Mouse (Mus musculus) right cerebral cortex, adult 2 months (tissue): ENCODE data around the gene Wdr89.
"Not testable (repeated sequence)": the region's sequence is repeated elsewhere in the genome, so short reads cannot be mapped to it uniquely, and the experiment has no call there.

Experiments used
- DNase-seq, 2 experiments: peaks; one replicate each; pipeline ENCODE4 v3.0.0; 2021 to 2022; ENCODE audit warnings: low spot score in 2 of 2

Wdr89 gene

DNA sequence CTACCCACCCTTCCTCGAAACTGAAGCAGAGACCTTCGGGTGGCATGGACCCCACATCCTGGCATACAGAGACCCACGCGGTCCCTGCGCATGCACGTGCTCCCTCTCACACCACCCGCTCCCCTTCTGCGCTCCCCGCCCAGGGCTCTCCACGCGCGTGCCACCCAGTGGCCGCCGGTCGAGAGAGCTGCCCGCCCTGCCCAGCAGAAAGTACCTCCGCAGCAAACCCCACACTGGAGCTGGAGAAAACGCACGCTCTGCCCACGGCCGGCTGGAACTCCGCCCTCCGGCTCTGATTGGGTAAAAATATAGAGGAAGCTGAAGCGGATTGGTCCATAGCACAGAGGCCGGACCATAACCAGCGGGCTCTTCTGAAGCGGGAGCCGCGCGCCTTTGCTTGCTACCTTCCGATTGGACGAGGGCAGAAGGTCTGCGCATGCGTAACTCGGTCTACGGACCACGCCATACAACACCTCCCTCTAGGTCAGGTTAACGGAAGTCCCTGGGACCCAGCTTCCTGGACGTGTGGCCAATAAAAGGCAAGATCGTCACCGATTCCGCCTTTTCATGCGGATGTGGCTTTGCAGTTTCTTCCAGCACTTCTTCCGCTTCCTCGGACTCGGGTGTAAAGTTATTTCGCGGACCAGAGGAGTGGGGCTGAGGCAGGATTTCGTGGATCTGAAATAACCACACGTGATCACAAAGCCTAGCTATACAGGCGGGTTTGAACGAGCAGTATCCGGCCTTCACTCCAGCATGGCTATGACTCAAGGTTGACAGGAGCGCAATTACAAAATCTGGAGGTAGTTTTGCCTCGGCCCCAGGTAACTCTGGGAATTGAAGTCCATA lies at the start of gene Wdr89:
Wdr89 (minus strand) TSS at position 280 of the 849 bp plus-strand sequence.
- DNase-seq: peak; percentile 99 to 100

DNA sequence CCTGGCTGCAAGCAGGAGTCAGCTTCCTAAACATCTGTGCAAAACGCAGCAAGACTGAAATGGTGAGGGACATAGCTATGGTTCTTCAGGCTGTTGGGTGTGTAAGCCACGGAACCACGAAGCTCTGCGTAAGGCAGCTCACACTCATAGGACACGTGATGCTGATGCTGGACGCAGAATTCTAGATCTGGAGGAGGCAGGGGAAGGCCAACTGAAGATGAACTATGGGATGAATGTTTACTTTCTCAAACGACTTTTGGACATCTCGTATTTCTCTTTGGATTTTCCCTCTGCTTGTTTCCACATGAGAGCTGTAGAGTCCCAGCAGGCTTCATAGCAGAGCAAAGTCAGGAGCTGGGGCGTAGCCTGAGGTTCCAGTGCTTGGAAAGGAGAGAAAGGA lies 44.3 kb upstream of the Wdr89 start:
- DNase-seq: no peak

DNA sequence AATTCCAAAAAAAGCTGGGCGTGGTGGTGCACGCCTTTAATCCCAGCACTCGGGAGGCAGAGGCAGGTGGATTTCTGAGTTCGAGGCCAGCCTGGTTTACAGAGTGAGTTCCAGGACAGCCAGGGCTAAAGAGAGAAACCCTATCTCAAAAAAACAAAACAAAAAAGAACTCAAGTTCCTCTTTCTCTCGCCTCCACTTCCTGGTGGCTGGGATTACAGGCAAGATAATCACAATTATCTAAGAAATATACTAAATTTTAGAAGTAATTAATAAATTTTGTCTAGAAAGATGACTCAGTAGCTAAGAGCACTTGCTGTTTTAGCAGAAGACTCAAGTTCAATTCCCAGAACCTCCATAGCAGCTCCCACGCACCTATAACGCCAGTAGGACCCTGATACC lies 43.6 kb upstream of the Wdr89 start:
- not testable (repeated sequence) for DNase-seq

DNA sequence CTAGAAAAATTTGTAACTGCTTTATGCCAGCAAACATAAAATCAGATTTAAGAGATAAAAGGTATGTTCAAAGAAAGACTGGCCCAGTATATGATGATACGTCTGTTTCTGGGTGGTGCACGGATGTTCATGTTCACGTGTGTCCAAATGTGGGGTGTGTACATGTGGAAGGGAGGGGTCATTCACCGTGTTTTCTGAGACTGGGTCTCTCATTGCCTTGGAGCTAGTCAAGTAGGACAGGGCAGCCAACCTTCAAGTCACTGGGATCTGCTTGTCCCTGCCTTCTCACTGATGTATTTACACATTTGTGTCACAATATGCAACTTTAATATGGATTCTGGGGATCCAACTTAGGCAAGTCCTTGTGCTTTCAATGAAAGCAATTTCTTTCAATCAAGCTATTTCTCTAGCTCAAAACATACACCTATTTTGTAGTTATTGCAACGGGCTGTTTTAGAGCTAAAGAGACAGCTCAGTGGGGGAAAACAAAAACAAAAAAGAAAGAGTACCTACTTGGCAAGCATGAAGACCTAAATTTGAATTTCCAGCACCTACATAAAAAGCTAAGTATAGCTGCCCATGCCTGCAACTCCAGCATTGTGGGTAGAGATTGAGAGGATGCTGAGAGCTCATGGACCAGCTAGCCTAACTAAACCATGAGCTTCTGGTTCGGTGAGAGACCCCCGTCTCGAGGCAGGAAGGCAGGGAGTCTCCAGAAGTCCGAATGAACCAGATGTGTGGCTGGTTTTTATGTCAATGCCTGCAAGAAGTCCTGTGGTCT lies 41.4 kb upstream of the Wdr89 start:
- DNase-seq: no peak

DNA sequence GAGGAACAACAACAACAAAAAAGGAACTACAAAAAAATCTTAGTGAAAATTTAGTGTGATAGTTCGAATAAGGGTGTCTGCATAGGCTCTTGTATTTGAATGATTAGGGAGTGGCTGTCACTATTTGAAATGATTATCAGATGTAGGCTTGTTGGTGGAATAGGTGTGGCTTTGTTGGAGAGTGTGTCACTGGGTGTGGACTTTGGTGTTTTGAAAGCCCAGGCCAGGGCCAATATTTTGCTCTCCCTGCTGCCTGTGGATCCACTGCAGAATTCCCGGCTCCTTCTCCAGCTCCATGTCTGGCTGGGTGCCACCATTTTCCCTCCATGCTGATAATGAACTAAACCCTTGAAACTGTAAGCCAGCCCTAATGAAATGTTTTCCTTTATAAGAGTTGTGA lies 40.2 kb upstream of the Wdr89 start:
- no peak for DNase-seq

DNA sequence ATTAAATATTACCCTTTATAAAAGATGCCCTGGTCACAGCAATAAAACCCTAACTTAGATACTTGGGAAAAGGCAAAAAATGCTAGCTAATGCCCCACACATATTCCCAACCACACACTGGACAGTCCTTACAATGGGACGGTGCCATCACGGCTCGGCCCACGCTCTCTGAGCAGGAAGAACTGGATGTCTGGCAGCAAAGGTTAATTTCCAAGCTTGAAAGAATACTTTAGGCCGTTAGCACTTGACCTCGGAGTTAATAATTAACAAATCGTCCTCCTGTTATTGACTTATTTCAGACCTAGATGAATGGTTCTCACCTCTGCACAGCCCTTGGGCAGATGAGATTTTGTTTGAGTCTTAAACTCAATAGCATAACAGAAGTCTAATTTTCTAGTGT lies 37.3 kb upstream of the Wdr89 start:
- no peak for DNase-seq

DNA sequence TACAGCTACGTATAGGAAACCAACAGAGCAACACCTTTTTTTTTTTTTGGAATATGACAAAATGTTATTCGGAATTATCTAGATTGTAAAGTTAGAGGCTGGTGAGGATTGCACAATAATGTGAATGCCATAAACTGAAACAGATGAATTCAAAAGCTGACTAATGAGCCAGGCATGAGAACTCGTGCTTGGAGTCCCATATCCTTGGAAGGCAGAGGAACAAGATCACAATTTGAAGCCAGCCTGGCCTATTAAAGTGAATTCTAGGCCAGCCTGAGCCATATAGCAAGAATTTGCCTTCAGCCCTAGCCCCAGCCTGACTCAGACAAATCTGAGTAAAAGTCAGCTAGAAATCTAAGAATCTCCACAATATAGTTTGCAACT lies 33.4 kb upstream of the Wdr89 start:
- DNase-seq: no peak

DNA sequence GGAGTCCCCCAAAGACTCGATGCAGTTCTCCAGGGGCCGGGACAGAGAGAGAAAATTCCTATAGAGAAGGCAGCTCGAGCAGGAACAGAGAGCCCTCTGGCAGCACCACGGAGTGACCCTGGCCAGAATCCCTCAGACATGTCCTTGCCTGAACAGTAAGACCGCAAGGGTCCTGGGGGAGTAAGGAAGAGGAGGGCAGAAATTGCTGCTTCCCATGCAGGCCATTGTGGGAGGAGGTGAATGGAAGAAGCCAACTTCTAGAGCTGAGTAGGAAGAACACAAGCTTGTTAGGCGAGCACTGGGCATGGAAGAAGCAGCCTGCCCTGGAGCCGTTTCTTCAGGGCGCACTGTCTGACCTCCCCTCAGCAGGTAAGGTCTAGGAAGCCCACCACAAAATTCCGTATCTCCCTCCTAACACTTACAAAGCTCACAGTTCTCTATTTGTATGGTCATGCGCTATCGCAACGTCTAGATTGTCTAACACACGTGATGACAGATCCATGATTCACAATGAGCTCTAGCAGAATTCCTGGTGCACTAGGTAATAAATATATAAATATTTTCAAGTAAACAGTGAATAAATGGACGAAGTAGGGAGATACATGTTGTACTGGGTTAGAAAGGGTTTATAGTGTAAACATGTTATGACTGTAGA lies 32.9 kb upstream of the Wdr89 start:
- no peak for DNase-seq

DNA sequence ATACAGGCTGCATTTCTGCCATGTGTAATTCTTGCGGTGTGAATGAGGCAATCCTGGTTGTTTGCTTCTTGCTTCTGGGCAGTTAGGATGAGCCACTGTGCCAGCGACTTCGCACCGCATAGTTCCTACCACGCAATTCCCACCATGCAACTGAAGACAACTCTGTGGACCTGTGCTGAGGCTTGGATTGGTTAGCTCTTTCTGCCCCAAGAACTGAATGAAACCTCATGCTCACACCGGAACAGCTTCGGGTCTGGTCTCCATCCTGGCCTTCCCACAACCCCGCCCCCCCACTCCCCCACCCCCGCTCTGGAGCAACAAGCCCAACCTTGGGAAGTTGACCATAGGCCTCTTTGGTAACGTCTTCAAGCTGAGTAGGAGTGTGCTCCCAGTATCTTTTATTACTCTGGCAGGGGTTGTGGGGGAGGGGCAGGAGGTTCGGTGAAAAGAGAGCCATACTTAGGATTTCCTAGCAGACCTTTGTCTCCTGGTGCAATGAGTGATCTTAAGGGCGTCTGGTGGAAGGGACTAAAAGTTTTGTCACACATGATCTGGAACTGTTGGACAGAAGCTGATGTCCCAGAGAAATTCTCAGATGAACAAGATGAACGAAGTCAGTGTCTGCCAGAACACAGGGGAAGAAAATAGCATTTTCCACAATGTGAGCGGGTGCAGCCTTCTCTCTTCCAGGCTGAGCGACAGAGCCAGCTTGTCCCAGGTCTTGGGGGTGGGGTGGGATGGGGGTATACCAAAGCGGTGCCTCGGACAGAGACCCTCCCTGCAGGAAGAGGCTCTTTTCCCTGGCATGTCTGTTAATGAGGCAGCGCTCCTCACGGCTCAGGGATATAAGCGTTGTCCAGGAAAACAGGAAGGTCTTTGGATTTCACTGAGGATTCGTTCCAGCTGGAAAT lies 32.1 kb upstream of the Wdr89 start:
- DNase-seq: peak; percentile 12 to 14

DNA sequence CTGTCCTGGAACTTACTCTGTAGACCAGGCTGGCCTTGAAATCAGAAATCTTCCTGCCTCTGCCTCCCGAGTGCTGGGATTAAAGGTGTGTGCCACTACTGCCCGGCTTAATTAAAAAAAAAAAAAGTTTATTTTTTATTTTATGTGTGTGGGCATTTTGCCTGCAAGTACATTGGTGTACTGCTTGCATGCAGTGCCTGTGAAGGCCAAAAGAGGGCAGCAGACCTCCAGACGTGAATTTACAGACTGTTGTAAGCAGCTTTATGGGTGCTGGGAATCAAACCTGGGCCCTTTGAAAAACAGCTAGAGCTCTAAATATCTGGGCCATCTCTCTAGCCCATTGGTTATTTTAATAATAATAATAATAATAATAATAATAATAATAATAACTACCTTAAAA lies 29.4 kb upstream of the Wdr89 start:
- DNase-seq: no peak

DNA sequence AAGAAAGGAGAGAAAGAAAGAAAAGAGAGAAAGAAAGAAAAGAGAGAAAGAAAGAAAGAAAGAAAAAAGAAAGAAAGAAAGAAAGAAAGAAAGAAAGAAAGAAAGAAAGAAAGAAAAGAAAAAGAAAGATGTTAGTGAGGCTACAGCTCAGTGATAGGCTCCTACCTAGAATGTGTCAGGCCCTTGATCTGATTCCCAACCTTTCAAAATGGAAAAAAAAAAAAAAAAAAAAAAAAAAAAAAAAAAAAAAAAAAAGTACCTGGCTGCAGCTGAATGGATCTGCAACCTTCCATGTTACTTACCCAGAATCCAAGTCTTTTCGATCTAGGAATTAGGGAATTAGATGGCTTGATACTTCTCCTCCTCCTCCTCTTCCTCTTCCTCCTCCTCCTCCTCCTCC lies 26.5 kb upstream of the Wdr89 start:
- DNase-seq: not testable (repeated sequence)

DNA sequence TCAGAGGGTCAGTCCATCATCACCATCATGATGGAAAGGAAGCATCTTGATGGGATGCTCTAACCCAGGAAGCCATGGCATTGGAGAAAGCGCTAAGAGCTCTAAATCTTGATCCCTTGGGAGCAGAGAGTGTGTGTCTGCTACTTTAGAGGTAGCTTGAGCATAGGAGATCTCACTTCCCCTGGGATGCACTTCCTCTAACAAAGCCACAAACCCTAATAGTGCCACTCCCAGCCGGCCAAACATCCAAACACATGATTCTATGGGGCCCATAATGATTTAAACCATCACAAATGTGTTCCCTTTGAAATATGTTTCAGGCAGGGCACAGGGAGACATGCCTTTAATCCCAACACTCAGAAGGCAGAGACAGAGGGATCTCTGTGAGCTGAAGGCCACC lies 19.7 kb upstream of the Wdr89 start:
- DNase-seq: no peak

DNA sequence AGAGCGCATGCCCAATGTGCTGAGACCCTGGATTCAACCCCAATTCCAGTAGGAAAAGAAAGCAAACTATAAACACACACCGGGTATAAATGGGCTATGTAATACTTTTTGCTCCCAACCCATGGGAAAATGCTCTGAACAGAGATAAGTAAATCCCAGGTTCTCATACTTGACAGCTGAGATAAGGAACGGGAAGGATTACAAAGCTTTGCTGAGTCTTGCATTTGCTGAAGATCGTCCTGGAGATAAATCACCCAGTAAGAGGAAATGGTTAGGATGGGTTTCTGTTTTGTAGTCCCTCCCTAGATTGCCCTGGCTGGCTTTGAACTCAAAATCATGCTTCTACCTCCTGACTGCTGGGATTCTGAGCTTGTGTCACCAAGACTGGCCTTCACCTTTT lies 18.0 kb upstream of the Wdr89 start:
- DNase-seq: no peak

DNA sequence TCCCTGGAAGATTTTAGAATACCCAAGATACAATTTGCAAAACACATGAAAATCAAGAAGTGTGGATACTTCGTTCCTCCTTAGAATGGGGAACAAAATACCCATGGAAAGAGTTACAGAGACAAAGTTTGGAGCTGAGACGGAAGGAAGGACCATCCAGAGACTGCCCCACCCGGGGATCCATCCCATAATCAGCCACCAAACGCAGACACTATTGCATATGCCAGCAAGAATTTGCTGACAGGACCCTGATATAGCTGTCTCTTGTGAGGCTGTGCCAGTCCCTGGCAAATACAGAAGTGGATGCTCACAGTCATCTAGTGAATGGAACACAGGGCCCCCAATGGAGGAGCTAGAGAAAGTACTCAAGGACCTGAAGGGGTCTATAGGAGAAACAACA lies 14.7 kb upstream of the Wdr89 start:
- DNase-seq: not testable (repeated sequence)

DNA sequence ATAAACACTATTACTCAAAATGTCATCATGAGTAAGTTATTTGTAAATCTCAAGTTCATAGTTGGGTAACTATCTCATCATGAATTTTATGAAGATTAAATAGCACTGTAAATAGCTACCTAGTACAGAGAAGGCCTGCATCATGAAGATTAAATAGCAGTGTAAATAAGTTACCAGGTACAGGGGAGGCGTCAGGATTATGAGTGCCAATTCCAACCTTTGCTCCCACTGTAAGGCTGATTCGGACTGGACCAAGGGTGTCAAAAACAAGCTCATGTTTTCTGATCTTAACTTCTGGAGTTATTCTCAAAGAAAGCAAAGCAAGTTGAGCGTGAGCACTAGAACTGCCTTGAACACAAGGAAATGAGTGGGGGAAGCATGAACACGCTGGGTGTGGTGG lies 14.3 kb upstream of the Wdr89 start:
- no peak for DNase-seq

DNA sequence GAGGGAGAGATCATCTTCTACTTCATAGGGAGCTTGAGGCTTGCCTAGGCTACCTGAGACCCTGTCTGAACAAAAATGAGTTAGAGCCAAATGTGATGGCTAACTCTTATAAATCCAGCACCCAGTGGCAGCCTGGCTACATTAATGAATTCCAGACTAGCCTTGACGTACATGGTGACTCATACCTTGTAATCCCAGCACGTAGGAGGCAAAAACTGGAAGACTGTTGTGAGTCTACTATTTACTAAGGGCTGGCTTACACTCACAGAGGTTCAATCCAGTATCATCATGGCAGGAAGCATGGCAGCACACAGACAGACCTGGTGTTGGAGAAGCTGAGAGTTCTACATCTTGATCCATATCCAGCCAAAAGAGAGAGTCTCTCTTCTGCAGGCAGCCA lies 13.5 kb upstream of the Wdr89 start:
- no peak for DNase-seq

DNA sequence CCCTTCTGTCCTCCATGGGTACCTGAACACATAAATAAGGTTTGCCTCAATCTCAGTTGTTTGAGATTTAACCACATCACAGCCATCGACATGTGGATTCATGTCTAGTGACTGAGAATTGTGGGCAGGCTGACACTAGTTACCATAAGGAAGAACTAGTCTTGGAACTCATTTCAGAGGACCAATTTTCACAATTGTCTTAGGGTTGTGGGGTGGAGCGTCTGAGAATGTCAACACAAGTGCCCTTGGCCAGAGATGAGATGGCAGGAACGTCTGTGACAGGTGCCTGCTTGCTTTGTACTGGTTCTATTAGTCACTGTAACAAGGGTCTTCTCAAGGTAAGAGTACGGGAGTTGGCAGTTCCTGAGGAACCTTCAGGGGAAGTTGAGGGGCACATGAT lies 11.8 kb upstream of the Wdr89 start:
- DNase-seq: no peak

DNA sequence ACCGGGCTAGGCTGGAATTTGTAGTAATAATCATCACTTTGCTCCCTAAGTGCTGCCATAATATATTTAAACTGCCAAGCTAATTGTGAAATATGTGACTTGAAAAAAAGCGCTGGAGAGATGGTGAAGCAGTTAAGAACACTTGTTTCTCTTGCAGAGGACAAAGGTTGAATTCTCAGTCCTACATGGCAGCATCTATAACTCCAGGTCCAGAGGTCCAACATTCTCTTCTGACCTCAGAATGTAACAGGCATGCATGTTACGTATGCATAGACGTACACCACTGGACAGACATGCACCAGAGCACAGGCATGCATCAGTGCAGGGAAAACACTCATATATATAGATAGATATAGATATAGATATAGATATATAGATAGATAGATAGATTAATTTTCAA lies 9.1 kb upstream of the Wdr89 start:
- no peak for DNase-seq

DNA sequence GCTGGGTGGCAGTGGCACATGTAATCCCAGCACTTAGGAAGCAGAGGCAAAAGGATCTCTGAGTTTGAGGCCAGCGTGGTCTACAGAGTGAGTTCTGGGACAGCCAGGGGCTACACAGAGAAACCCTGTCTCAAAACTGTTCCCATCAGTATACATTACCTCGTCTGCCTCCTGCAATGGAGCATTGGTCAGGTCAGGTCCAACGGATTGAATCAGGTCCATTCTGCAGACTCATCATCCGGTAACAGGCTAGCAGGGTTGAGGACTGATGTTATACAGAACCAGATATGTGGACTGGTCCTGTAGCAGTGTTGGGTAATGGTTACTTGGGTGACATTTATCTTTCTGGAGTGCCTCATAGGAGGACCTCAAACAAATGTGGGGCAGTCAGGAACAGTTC lies 3.3 kb upstream of the Wdr89 start:
- no peak for DNase-seq

DNA sequence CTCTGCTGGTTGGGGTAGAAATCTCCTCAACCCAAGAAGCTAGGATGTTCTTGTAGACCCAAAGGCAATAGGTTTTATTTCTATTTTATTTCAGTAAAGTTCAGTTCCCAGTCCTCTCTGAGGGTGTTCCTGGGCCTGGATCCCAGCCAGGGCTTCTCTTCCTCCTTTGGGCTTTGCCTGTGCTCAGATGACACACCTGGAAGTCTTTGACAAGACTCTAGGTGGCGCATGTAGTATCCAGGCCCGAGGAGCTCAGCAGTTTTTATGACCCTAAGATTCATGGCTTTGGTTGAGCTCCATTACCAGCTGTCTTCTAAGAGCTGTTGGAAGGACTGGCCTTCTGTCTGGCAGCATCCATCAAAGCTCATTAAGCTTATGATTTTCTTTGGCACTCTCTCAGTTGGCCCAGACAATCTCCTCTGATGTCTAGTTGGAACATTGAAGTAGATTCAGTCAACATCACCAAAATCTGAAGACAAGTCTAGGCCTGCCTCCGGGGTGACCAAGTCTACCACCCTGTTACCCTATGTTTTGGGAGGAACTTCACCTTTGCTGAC lies 2.5 kb upstream of the Wdr89 start:
- no peak for DNase-seq

DNA sequence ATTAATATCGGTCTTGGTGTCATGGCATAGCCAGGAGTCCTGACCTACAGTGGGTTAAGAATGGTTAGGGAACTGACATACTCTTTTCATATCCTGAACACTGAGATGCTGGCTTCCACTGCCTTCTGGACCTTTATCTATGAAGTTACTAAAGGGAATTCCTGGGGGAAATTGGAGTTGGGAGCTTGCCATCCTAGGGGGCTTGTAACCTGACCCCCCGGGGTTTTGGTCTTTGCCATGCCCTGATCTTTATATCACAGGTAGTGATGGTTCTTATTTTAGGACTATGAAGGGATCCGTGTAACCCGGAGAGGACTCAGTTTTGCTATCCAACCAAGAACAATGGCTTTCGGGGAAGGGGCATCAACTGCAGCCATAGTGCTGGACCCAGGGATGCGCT lies 1.3 kb upstream of the Wdr89 start:
- no peak for DNase-seq
